Mouse (Mus musculus): ENCODE data around the gene Bcas3.

DNA sequence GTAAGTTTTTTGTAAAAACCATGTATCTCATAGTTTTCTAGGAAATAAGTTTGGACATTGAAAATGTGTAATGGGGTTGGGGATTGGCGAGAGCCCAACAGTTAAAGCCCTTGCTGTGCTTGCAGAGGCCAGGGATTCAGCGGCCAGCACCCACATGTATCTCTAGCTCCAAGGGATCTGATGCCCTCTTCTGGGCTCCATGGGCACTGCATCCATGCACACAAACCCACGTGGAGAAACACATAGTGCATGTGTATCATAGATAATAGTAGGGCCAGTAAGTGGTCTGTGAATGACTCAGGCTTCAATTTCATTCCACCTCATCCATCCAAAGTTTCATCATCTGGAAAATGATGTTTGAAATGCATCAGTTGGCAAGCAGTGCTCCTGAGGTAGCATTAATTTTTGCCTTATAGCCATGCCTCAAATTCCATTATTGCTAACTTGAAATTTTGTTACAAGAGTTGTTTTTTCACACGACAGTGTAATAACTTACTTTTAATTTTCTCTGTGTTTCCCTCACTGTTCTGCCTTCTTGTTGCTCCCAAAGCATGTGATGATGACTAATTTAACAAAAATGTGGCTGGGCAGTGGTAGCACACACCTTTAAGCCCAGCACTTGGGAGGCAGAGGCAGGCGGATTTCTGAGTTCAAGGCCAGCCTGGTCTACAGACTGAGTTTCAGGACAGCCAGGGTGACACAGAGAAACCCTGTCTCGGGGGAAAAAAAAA lies 129.9 kb downstream of the Bcas3 start:
- TF ChIP-seq POLR2A (IDR thresholded peaks at IDR 0.05; ENCODE audit: borderline replicate concordance, low read depth, low read length) (no peak), CTCF (IDR thresholded peaks at IDR 0.05; ENCODE audit: low read depth, low read length) (no peak)
